Mouse (Mus musculus) Patski (cell line): Measurements from ENCODE around the gene Scp2. TPM values are rescaled to one million over a fixed set of nuclear protein-coding genes. Genes with fewer than 3 reads are reported as not detected.
"Not testable (repeated sequence)": the region's sequence is repeated elsewhere in the genome, so short reads cannot be mapped to it uniquely, and the experiment has no call there.

ENCODE experiments used
- ATAC-seq: fragments of 100-300 bp; one replicate; pipeline ENCODE4 v1.8.0; 2021
- CTCF ChIA-PET: fragments of 350-600 bp; sonication (Branson Sonifier 250); formaldehyde crosslinking; loops from one replicate; lab custom pipeline; 2022; ENCODE audit warnings: inconsistent platforms; lab: Charles Lee
- POLR2A ChIA-PET: fragments of 350-600 bp; sonication (Branson Sonifier 250); formaldehyde crosslinking; loops from one replicate; lab custom pipeline; 2022; ENCODE audit warnings: antibody characterized with exemption, inconsistent platforms; lab: Charles Lee
- DNase-seq: peaks from one replicate; pipeline ENCODE4 v3.0.0-alpha.2; 2011; ENCODE audit warnings: low read depth, low spot score
- H3K27me3 ChIP-seq: fragments of 371-371 bp; one replicate; pipeline ENCODE4 v1.5.1; 2021
- CTCF ChIP-seq: fragments of 100-300 bp; IDR thresholded peaks from one replicate; pipeline ENCODE4 v1.5.1; 2021
- in situ Hi-C: fragments of 300-500 bp; cut with MboI; formaldehyde crosslinking; loops from 3 replicates; pipeline ENCODE4 v1.11.1; 2018; ENCODE audit warnings: low pct_unique_long_range_greater_than_20kb, mixed read lengths
- polyA plus RNA-seq: library from polyadenylated mRNA; unstranded; gene quantifications from one replicate; pipeline ENCODE4 v1.2.3, GENCODE M21; 2021

Scp2 gene
- polyA plus RNA-seq, 1 experiment from 2014 or later: 105 TPM

DNA sequence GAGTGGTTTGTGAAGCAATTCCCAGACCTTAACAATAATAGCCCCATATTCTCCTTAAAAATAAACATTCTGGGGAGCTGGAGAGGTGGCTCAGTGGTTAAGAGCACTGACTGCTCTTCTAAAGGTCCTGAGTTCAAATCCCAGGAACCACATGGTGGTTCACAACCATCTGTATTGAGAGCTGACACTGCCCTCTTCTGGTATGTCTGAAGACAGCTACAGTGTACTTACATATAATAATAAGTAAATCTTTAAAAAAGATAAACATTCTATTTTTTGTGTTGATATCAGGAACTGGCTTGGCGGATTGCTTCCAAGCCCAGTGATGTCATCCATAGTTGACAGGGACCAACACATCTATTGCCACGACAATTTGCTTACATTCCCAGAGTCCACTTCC lies 1.6 kb downstream of the Scp2 start:
- in situ Hi-C loops, ATAC-seq, DNase-seq, H3K27me3 ChIP-seq, POLR2A ChIA-PET: not testable (repeated sequence)
- CTCF ChIA-PET: interaction anchor here (1.7 kb wide), 1 partner anchor 205 kb away, joined by 6 read pairs; no protein-coding TSS in a partner anchor
- TF ChIP-seq CTCF: peak; percentile 47

DNA sequence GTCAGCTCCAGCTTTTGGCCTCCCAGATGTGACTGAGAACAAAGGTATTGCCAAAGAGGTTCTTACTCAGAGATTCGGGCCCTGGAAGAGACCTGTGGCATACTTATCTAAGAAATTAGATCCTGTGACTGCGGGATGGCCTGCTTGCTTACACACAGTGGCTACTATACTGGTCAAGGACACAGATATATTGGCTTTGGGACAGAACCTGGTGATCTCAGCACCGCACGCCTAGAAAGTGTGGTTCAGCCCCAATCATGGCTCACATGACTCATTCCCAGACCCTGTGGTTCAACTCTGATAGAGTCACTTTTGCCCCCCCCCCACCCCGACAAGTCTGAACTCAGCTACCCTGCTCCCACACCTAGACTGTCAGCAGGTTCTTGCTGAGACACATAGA lies 7.9 kb downstream of the Scp2 start:
- H3K27me3 ChIP-seq: no peaks in the 10 kb centered on the region
- DNase-seq: no peak
- POLR2A ChIA-PET: no interaction called here
- no peak for TF ChIP-seq CTCF
- in situ Hi-C loops: no loop called here
- CTCF ChIA-PET: no interaction called here
- no peak for ATAC-seq

DNA sequence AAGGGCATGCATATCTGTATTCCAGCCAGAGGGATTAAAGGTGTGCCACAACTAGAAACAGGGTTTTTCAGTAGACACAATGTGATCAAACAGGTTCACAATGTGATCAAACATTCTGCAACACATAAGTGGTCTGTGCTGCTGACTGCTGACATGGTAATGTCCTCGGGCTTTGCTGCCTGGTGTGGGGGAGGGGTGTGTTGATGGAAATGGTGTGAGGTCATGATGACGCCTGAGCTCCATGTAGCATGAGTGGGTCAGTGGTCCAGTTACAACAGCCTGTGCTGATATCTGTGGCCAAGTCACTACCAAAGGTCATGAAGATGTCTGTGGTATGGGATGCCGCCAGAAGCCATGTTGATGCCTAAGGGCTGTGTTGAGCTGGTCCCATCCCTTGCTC lies 14.3 kb downstream of the Scp2 start:
- CTCF ChIA-PET: no interaction called here
- no peak for DNase-seq
- ATAC-seq: no peak
- POLR2A ChIA-PET: no interaction called here
- in situ Hi-C loops: no loop called here
- no peak for TF ChIP-seq CTCF
- H3K27me3 ChIP-seq: no peaks in the 10 kb centered on the region

DNA sequence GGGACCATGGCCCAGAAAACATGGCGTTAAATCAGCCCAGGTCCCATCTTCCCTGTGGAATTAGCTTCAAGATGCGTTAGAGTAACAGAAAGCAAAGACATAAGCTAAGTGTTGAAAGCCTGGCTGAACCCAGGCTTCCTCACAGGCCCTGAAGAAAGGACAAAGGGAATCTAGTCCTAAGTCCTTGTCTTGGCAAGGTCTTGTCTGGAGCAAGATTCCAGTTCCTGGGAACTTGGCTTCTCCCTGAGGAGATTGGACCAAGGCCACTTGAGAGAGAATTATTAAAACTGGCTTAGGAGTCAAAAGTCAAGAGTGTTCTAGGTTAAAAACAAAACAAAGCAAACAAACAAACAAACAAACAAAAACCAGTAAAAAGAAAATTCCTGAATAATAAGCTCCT lies 16.5 kb downstream of the Scp2 start:
- ChIA-PET POLR2A (no interaction called here), CTCF (no interaction called here)
- in situ Hi-C loops: no loop called here
- DNase-seq: no peak
- no peak for ATAC-seq
- no peak for TF ChIP-seq CTCF
- H3K27me3 ChIP-seq: no peaks in the 10 kb centered on the region

DNA sequence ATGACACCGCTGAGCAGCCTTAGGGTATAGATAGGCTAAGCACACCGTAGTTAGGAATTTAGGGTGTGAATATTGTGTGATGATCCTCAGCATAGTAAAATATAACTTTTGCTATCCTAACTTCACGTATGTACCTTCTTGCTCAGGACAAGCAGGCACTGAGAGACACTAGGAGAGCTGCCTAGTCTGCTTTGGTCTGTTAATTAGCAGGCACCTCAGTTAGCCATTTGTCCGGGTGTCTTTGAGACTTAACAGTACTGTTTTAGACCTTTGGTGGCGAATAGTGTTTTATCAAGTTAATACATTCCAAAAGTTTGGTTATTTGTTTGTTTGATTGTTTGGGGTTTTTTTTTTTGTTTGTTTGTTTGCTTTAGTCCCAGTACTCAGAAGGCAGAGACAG lies 17.3 kb downstream of the Scp2 start:
- ChIA-PET CTCF (no interaction called here), POLR2A (no interaction called here)
- no peak for ATAC-seq
- in situ Hi-C loops: no loop called here
- H3K27me3 ChIP-seq: no peaks in the 10 kb centered on the region
- TF ChIP-seq CTCF: no peak
- no peak for DNase-seq

DNA sequence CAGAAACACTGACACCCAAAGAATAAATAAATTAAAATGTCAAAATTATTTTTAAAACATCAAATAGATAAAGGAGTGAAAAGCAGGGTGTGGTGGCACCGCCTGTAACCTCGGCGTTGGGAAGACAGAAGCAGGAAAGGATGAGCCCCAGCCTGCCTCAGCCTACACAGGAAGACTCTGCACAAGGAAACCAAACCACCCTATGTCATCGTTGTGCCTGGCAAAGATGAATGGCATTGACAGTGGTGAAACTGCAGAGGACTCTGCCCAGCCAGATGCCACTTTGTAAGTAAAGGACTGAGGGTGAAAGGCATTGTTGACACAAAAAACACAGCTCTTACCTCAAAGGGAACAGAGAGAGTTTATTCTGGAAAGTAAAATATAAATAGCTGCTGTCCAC lies 18.5 kb downstream of the Scp2 start:
- ATAC-seq (no peak), DNase-seq (no peak)
- POLR2A ChIA-PET: no interaction called here
- CTCF ChIA-PET: no interaction called here
- in situ Hi-C loops: no loop called here
- no peak for TF ChIP-seq CTCF
- H3K27me3 ChIP-seq: no peaks in the 10 kb centered on the region

DNA sequence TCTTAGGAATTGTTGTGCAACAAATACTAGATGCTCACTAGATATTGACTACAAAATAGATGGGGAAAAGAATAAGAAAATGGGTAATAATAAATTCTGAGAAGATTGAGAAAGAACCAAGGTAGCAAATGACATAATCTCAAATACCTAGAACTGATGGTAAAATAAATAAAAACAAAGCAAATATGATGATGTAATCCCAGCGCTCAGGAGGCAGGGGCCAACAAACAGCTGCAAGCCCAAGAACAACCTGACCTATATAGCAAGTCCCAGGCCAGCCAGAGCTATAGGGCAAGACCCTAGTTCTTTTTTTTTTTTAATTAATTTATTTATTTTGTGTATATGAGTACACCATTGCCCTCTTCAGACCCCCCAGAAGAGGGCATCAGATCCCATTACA lies 20.7 kb downstream of the Scp2 start:
- ChIA-PET POLR2A (no interaction called here), CTCF (no interaction called here)
- TF ChIP-seq CTCF: no peak
- no peak for DNase-seq
- H3K27me3 ChIP-seq: no peaks in the 10 kb centered on the region
- ATAC-seq: no peak
- in situ Hi-C loops: no loop called here

DNA sequence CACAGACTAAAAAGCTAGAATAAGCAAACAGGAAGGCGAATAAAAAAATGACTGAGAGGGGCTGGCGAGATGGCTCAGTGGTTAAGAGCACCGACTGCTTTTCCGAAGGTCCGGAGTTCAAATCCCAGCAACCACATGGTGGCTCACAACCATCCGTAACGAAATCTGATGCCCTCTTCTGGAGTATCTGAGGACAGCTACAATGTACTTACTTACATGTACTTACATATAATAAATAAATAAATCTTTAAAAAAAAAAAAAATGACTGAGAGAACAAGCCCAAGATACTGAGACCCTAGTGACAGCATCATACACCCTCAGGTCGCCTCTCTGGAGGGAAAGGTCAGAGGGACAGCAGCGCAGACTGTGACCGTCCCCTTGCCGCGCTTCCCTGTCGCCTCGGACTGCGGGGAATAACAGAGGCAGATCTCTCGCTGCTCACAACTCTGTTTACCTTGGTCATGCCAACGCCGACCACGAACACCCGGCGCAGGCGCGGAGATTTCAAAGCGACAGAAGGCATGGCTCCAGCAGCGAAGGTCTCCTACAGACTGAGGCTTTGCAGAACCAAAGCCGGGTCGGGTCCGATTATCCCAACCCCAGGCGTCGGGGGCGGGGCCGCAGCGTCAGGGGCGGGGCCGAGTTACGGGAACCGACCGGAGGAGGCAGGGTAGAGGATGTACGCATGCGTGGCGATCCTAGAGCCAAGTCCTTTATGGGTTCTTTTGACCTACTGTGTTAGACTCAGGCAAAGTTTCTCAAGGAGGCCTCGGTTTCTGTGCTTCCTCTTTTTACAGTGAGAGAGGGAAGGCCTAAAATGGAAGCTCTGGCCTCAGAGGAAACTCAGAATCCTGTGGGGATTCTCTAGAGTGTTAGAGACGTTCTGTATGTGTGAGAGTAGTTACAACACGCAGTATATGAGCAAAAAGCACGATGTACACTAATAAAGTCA lies 26.6 kb downstream of the Scp2 start:
- no peak for TF ChIP-seq CTCF
- POLR2A ChIA-PET: no interaction called here
- CTCF ChIA-PET: interaction anchor here (0.9 kb wide), 1 partner anchor 12 kb away, joined by 3 read pairs; no protein-coding TSS in a partner anchor
- no peaks in the 10 kb centered on the region for H3K27me3 ChIP-seq
- ATAC-seq: no peak
- peak; percentile 12 for DNase-seq
- in situ Hi-C loops: no loop called here

DNA sequence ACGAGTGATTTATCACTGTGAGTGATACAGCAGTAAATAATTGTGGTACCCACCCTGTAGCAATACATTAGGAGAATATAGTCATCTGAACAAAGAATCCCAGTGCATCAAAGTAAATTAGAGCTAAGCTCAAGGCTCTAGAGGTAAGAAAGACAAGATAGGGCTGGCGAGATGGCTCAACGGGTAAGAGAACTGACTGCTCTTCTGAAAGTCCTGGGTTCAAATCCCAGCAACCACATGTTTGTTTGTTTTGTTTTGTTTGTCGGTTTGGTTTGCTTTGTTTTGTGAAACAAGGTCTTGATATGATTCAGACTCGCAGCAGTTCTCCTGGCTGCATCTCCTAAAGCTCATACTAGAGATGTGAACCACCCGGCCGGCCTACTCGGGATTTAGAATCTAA lies 27.3 kb downstream of the Scp2 start:
- no peaks in the 10 kb centered on the region for H3K27me3 ChIP-seq
- ChIA-PET POLR2A (no interaction called here), CTCF (interaction anchor here (0.9 to 1.3 kb wide), 2 partner anchors 10 to 11 kb away, joined by 3 read pairs; no protein-coding TSS in a partner anchor)
- in situ Hi-C loops: no loop called here
- DNase-seq: no peak
- no peak for ATAC-seq
- TF ChIP-seq CTCF: no peak

DNA sequence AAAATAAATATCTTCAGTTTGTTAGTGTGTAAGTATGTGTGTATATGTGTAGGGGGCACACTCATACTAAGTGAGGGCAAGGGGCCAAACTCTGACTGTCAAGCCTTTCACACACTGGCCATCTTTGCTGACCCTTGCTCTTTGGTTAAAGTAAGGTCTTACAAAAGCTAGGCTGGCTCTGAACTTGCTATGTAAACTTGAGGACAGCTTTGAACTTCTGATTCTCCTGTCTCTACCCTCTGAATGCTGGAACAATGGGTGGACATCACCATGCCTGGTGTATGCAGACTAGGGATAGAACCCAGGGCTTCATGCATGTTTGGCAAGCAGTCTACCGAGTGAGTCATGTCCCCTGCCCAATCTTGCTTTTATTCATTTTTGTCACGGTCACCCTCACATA lies 28.3 kb downstream of the Scp2 start:
- ChIA-PET POLR2A (interaction anchor here (0.6 kb wide), 1 partner anchor 255 kb away, joined by 6 read pairs; no protein-coding TSS in a partner anchor), CTCF (interaction anchor here (1.3 kb wide), 1 partner anchor 9 kb away, joined by 3 read pairs; no protein-coding TSS in a partner anchor)
- ATAC-seq (no peak), DNase-seq (no peak)
- TF ChIP-seq CTCF: no peak
- in situ Hi-C loops: no loop called here
- H3K27me3 ChIP-seq: no peaks in the 10 kb centered on the region

DNA sequence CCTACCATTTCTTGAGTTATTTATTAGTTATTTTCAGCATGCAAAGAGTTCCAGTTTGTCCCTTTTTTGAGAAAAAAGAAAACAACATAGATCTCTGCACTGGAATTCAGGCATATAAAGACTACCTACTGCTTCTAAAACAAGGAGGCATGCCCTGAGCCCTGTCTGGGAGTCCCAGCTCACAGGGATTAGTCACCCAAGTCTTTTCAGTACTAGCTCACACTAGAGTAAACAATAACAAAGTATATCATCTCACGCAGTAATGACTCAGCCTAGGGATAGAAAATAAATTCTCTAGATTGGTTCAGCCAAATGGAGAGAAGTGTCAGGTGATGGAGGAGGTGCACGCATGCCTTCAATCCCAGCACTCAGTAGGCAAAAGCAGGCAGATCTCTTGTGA lies 34.1 kb downstream of the Scp2 start:
- no peaks in the 10 kb centered on the region for H3K27me3 ChIP-seq
- ChIA-PET POLR2A (no interaction called here), CTCF (no interaction called here)
- in situ Hi-C loops: no loop called here
- DNase-seq (peak; percentile 19), ATAC-seq (peak; percentile 73)
- TF ChIP-seq CTCF: no peak
